Mouse (Mus musculus): ENCODE data around the gene Gstt2. TPM values are rescaled to one million over a fixed set of nuclear protein-coding genes. Genes with fewer than 3 reads are reported as not detected.
"Not testable (repeated sequence)": the region's sequence is repeated elsewhere in the genome, so short reads cannot be mapped to it uniquely, and the experiment has no call there.

Gene Gstt2
- polyA plus RNA-seq, 1 experiment from 2014 or later = 51.9 TPM

GRCm38 (mm10) chr10:75848382-75848781 is 11.2 kb upstream of the Gstt2 start:
- Histone ChIP-seq H3K9me3 (ENCODE audit: control insufficient read depth, low read length) (no peaks in the 10 kb centered on the region), H3K9ac (ENCODE audit: low read length) (no peak overlapping the region), H3K4me3 (ENCODE audit: low read length) (no peak overlapping the region), H3K27me3 (ENCODE audit: control insufficient read depth, insufficient read depth, low read depth, low read length) (no peaks in the 10 kb centered on the region), H3K4me2 (ENCODE audit: low read depth, low read length) (no peak overlapping the region), H3K4me1 (replicated peaks; ENCODE audit: control insufficient read depth, insufficient read depth, low read length) (no peaks in the 10 kb centered on the region; the same call in 1 of the 2 replicates), H3K36me3 (ENCODE audit: control insufficient read depth, insufficient read depth, low read length) (no peaks in the 10 kb centered on the region), H3K27ac (ENCODE audit: low read length) (no peak overlapping the region)
- WGBS = 23% methylated on average over 3 of the region's 3 CpGs
- ATAC-seq (ENCODE audit: low read depth) = no peak

DNA sequence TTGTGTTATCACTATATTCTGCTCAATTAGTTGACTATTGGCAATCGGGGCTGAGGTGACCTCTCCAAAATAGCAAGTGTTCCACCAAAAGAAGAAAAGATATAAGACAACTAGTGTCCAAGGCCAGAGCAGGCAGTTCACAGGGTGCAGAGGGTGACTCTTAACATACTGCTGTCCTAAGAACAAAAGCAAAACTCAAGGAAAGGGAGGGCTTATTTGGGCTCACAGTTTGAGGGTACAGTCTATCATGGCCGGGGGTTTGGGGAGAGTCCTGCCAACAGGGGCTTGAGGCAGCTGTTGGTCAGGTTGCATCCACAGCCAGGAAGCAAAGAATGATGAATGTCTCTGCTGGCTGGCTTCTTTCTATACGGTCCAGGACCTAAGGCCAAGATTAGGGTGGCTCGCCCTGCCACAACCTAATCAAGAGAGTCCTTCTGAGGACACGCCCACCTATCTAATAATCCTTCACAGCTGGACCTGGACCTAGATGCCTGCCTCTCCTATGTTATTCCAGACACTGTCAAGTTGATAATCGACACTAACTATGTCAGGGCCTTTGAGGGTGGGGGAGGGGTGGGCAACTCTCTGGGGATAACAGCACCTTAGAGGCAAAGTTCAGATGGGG is 8.2 kb upstream of the Gstt2 start:
- H3K27ac ChIP-seq (ENCODE audit: low read length) = no peak overlapping the region
- no peak overlapping the region for H3K4me3 ChIP-seq (ENCODE audit: low read length)
- H3K9ac ChIP-seq (ENCODE audit: low read length) = no peak overlapping the region
- no peaks in the 10 kb centered on the region for H3K27me3 ChIP-seq (ENCODE audit: control insufficient read depth, insufficient read depth, low read depth, low read length)
- no peaks in the 10 kb centered on the region for H3K9me3 ChIP-seq (ENCODE audit: control insufficient read depth, low read length)
- no peak overlapping the region for H3K4me2 ChIP-seq (ENCODE audit: low read depth, low read length)
- ATAC-seq (ENCODE audit: low read depth) = no peak
- no peaks in the 10 kb centered on the region for H3K4me1 ChIP-seq (replicated peaks; ENCODE audit: control insufficient read depth, insufficient read depth, low read length)
- no peaks in the 10 kb centered on the region for H3K36me3 ChIP-seq (ENCODE audit: control insufficient read depth, insufficient read depth, low read length)
- 64% methylated on average over 6 of the region's 6 CpGs for WGBS

DNA sequence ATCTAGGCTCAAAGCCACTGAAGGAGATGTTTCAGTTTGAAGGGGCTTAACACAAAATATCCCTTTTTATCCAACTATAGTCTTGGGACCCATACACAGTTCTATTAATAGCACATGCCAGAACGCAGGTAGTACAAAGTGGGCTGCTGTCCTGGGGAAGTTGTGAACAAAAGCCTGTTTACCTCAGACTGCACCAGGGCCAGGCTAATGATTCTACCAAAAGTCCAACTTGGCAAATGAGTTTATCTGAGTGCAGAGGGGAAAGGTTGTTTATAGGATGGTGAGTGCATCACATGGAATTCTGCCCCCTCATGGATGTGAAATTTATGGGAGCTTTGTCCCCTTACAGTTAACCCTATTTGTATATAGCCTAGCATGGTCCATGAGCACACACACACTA is 7.6 kb upstream of the Gstt2 start:
- no peak overlapping the region for H3K4me2 ChIP-seq (ENCODE audit: low read depth, low read length)
- no peaks in the 10 kb centered on the region for H3K27me3 ChIP-seq (ENCODE audit: control insufficient read depth, insufficient read depth, low read depth, low read length)
- no peaks in the 10 kb centered on the region for H3K4me1 ChIP-seq (replicated peaks; ENCODE audit: control insufficient read depth, insufficient read depth, low read length)
- no peak overlapping the region for H3K27ac ChIP-seq (ENCODE audit: low read length)
- no peaks in the 10 kb centered on the region for H3K36me3 ChIP-seq (ENCODE audit: control insufficient read depth, insufficient read depth, low read length)
- no peak overlapping the region for H3K4me3 ChIP-seq (ENCODE audit: low read length)
- WGBS = 64% methylated on average over 1 of the region's 1 CpGs
- no peaks in the 10 kb centered on the region for H3K9me3 ChIP-seq (ENCODE audit: control insufficient read depth, low read length)
- ATAC-seq (ENCODE audit: low read depth) = no peak
- H3K9ac ChIP-seq (ENCODE audit: low read length) = no peak overlapping the region

DNA sequence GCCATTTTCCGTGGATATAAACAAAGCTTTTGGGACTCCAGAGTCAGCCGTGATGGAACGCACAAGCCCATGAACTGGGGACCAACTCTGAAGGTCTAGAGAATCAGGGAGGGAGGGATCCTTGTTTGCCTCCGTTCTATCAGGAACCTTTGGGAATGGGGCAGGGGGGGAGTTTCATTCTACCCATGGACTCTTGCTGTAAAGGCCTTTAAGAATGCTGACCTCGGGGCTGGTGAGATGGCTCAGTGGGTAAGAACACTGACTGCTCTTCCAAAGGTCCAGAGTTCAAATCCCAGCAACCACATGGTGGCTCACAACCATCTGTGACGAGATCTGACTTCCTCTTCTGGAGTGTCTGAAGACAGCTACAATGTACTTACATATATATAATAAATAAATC is 6.7 kb upstream of the Gstt2 start:
- not testable (repeated sequence) for H3K27ac ChIP-seq (ENCODE audit: low read length); H3K36me3 ChIP-seq (ENCODE audit: control insufficient read depth, insufficient read depth, low read length); H3K4me1 ChIP-seq (replicated peaks; ENCODE audit: control insufficient read depth, insufficient read depth, low read length); H3K27me3 ChIP-seq (ENCODE audit: control insufficient read depth, insufficient read depth, low read depth, low read length); ATAC-seq (ENCODE audit: low read depth); H3K4me2 ChIP-seq (ENCODE audit: low read depth, low read length); H3K9me3 ChIP-seq (ENCODE audit: control insufficient read depth, low read length); H3K4me3 ChIP-seq (ENCODE audit: low read length); H3K9ac ChIP-seq (ENCODE audit: low read length)
- WGBS = 70% methylated on average over 6 of the region's 6 CpGs

DNA sequence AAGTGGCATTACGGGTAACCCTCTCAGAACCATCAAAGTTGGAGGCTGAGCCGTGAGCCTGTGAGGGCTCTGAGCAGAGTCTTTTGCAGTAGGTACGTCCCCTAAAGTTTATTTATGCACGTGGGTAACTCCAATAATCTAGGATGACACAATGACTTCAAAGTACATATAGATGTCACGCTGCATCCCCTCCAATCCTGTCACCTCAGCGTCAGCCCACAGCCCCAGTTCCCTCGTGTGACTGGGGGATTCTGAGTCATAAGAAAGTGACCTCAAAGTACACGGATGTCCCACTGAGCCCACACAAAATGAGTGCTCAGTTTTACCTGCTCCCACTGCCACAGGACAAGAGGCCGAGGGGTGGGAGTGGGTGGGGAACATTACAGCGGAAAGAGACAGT is 1.9 kb upstream of the Gstt2 start:
- Histone ChIP-seq H3K4me3 (ENCODE audit: low read length) (no peak overlapping the region), H3K4me1 (replicated peaks; ENCODE audit: control insufficient read depth, insufficient read depth, low read length) (peaks cover 35% of the 10 kb centered on the region), H3K9me3 (ENCODE audit: control insufficient read depth, low read length) (no peaks in the 10 kb centered on the region), H3K4me2 (ENCODE audit: low read depth, low read length) (no peak overlapping the region), H3K9ac (ENCODE audit: low read length) (no peak overlapping the region), H3K27ac (ENCODE audit: low read length) (no peak overlapping the region), H3K36me3 (ENCODE audit: control insufficient read depth, insufficient read depth, low read length) (no peaks in the 10 kb centered on the region), H3K27me3 (ENCODE audit: control insufficient read depth, insufficient read depth, low read depth, low read length) (no peaks in the 10 kb centered on the region)
- no peak for ATAC-seq (ENCODE audit: low read depth)
- WGBS = 76% methylated on average over 10 of the region's 10 CpGs

- peak overlapping the region; percentile 60 for H3K4me3 ChIP-seq (ENCODE audit: low read length)
- peak overlapping the region; percentile 93 for H3K27ac ChIP-seq (ENCODE audit: low read length)
- H3K9me3 ChIP-seq (ENCODE audit: control insufficient read depth, low read length) = no peaks in the 10 kb centered on the region
- H3K4me1 ChIP-seq (replicated peaks; ENCODE audit: control insufficient read depth, insufficient read depth, low read length) = peaks cover 49% of the 10 kb centered on the region
- no peak overlapping the region for H3K9ac ChIP-seq (ENCODE audit: low read length)
- ATAC-seq (ENCODE audit: low read depth) = 0 out of 2 replicates have a peak, but pooled peaks have one; percentile 6
- H3K4me2 ChIP-seq (ENCODE audit: low read depth, low read length) = peak overlapping the region; percentile 85
- WGBS = 10% methylated on average over 8 of the region's 10 CpGs
- H3K36me3 ChIP-seq (ENCODE audit: control insufficient read depth, insufficient read depth, low read length) = no peaks in the 10 kb centered on the region
- H3K27me3 ChIP-seq (ENCODE audit: control insufficient read depth, insufficient read depth, low read depth, low read length) = no peaks in the 10 kb centered on the region
Observed at GRCm38 (mm10) chr10:75835761-75836531, 1.3 kb downstream of the Gstt2 start.

- Histone ChIP-seq H3K4me3 (ENCODE audit: low read length) (peak overlapping the region; percentile 60), H3K27ac (ENCODE audit: low read length) (peak overlapping the region; percentile 93), H3K9ac (ENCODE audit: low read length) (peak overlapping the region; percentile 73), H3K36me3 (ENCODE audit: control insufficient read depth, insufficient read depth, low read length) (no peaks in the 10 kb centered on the region), H3K4me2 (ENCODE audit: low read depth, low read length) (peak overlapping the region; percentile 85), H3K4me1 (replicated peaks; ENCODE audit: control insufficient read depth, insufficient read depth, low read length) (peaks cover 49% of the 10 kb centered on the region), H3K27me3 (ENCODE audit: control insufficient read depth, insufficient read depth, low read depth, low read length) (no peaks in the 10 kb centered on the region), H3K9me3 (ENCODE audit: control insufficient read depth, low read length) (no peaks in the 10 kb centered on the region)
- 1% methylated on average over 10 of the region's 10 CpGs for WGBS
- ATAC-seq (ENCODE audit: low read depth) = 0 out of 2 replicates have a peak, but pooled peaks have one; percentile 20
Observed at GRCm38 (mm10) chr10:75835307-75835706, 1.9 kb downstream of the Gstt2 start.

GRCm38 (mm10) chr10:75834721-75835120 is 2.5 kb downstream of the Gstt2 start:
- Histone ChIP-seq H3K4me3 (ENCODE audit: low read length) (peak overlapping the region; percentile 60), H3K27me3 (ENCODE audit: control insufficient read depth, insufficient read depth, low read depth, low read length) (no peaks in the 10 kb centered on the region), H3K27ac (ENCODE audit: low read length) (peak overlapping the region; percentile 93), H3K9ac (ENCODE audit: low read length) (peak overlapping the region; percentile 73), H3K4me2 (ENCODE audit: low read depth, low read length) (peak overlapping the region; percentile 85), H3K36me3 (ENCODE audit: control insufficient read depth, insufficient read depth, low read length) (no peaks in the 10 kb centered on the region), H3K4me1 (replicated peaks; ENCODE audit: control insufficient read depth, insufficient read depth, low read length) (peaks cover 49% of the 10 kb centered on the region), H3K9me3 (ENCODE audit: control insufficient read depth, low read length) (no peaks in the 10 kb centered on the region)
- WGBS = 14% methylated on average over 9 of the region's 9 CpGs
- no peak for ATAC-seq (ENCODE audit: low read depth)

DNA sequence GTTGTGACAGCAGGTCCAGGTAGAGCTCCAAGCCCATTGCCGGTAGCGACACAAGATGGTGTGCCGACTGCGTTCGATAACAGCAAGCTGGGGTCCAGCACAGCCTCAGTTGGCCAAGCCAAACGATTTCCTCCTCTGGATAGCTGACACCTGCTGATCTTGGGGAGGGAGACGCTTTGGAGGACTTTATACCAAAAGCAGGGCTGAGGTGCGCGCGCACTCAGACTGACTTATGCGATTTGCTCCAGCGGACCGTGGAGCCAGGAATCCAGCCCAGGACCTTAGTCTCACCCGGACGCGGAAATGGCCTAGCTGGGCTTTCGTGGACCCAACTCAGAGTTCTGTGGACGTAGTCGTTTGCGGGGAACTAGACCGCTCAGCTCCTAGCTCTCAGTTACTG is 3.0 kb downstream of the Gstt2 start:
- H3K9ac ChIP-seq (ENCODE audit: low read length) = peak overlapping the region; percentile 73
- no peaks in the 10 kb centered on the region for H3K27me3 ChIP-seq (ENCODE audit: control insufficient read depth, insufficient read depth, low read depth, low read length)
- no peaks in the 10 kb centered on the region for H3K36me3 ChIP-seq (ENCODE audit: control insufficient read depth, insufficient read depth, low read length)
- WGBS = 3% methylated on average over 21 of the region's 21 CpGs
- H3K4me1 ChIP-seq (replicated peaks; ENCODE audit: control insufficient read depth, insufficient read depth, low read length) = peaks cover 49% of the 10 kb centered on the region
- H3K4me3 ChIP-seq (ENCODE audit: low read length) = peak overlapping the region; percentile 60
- peak overlapping the region; percentile 93 for H3K27ac ChIP-seq (ENCODE audit: low read length)
- ATAC-seq (ENCODE audit: low read depth) = 0 out of 2 replicates have a peak, but pooled peaks have one; percentile 9
- H3K9me3 ChIP-seq (ENCODE audit: control insufficient read depth, low read length) = no peaks in the 10 kb centered on the region
- peak overlapping the region; percentile 85 for H3K4me2 ChIP-seq (ENCODE audit: low read depth, low read length)
